Mouse (Mus musculus): Measurements from ENCODE around the gene Auh.

Gene Auh

DNA sequence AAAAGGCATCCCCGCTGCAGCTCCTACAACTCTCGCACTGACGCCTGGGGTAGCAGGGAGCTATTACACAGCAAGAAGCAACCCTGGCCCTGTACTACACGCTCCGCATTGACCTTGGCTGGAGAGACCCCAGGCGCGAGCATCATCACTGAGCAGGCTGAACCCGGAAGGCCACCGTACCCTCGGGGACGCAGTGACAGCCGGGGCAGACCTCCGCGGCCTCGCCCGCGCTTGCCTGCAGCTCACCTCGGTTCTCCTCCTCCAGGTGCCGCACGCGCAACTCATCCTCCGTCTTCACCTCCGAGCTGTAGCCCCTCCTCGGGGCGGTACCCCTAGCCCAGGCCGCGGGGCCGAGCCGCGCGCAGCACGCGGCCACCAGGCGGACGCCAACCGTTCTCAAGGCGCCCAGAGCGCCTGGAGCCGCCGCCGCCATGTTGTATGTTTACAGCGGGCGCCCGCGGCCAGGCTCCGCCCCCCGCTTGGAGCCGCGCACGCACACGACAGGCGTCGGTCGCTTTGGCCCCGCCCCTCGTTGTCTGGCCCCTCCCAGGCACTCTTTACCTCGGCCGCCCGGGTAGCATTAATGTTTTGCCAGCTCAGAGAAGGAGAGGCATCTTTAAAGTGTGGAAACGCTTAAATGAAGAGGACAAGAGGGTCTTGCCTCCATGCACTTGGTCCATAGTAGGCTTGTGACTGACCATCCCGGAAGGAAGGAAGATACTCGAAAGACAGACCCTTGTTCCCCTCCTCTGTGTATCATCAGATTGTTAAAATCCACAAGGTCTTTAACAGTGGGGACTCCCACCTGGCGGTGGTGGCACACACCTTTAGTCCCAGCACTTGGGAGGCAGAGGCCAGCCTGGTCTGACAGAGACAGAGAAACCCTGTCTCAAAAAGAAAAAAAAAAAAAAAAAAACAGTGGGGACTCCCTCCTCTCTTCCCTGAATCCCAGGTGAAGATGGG lies at the start of gene Auh:
Auh (minus strand) TSS at position 473 of the 963 bp plus-strand sequence.
- peak; percentile 63 to 71 for DNase-seq (ENCODE audit: low spot score in 2 of 2)

DNA sequence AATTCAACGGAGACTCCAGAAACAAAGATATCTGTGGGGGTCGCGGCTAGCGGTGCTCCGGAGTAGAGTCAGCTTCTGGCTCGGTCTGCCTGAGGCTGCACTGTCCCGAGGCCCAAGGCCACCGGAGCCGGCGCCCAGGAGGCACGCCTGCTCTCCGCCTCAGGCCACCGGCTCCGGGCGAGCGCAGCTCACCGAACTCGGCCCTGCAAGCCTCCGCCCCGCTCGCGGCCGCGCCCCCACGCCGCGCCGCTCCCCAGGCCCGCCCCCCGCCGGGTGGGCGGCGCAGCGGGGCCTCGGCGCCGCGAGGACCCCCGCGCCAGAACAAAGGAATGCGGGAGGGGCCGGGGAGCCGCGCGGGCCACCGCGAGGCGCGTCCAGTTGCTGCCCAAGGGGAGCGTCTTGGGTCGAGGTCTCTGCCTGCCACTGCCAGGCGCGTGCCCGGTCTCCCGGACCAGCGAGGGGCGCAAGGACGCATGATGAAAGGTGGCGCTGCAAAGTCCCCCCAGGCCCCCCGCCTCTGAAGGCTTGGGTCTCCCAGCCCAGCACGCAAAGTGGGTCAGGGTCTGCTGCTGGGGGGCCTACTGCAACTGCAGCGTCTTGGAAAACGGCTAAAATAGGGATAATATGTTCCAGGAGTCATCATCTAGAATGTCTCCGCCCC lies 49.0 kb upstream of the Auh start:
- DNase-seq (ENCODE audit: low spot score in 2 of 2) = no peak

DNA sequence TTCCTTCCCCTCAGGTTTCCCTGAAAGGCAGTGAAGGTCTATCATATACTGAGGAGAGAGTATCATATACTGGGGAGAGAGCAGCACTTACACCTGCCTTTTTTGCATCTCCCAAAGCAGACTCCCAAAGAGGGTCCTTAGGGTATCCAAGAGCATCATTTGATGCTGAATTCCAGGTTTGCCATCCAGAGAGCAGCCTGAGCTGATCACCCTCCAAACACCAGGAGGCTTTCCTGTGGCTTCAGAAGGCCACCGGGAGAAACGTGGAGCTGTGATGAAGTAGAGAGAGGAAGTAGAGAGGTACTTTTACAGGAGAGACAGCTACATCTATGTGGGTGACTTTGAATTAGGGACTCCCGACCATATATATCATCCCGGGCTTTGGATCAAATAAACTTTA lies 48.3 kb upstream of the Auh start:
- DNase-seq (ENCODE audit: low spot score in 2 of 2) = no peak

DNA sequence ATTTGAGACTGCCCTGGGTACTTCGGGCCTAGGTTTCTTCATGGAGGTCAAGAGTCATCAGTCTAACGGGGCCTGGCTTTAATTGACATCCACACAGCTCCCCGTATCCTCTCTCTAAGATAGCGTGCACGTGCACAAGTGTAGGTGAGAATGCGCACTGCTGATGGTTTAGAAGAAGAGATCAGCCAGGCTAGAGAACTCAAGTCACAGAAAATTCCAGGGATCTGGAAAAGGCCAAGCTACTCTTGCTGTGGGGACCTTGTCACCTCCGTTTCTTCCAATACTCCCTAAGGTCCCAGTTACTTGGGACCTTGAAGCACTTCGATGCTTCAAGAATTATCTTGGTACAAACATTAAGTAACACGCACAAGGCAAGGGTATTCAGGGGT lies 47.7 kb upstream of the Auh start:
- DNase-seq (ENCODE audit: low spot score in 2 of 2) = no peak

DNA sequence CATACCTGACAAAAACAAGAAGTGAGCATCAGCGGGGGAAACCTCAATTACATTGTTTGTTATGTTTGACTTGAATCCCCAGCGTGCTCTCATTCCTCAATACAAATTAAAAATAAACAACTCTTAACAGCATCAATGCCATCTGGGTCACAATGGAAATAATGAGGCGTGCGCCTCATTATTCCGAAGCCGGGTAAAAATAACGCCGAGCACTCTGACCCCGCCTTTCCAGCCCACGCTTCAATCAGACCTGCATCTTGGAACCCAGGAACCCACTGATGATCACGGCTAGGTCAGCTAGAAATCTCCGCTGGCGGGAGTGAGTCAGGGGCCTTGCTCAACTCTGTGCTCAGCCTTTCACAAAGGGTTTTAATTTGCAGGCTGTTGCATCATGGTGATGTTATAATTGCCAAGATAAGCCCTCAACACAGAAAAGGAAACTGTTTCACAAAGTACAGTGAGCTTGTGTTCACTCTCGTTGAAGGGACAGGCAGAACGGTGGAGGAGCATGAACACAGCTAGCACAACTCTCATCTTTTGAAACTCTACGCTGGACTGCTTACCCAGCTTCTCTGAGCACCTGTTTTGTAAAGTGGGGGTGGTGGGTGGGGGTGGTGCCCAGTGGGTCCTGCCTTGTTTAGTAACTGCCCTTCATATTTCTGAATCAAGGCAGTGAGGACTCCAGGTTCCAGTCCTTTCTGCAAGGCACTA lies 47.2 kb upstream of the Auh start:
- no peak for DNase-seq (ENCODE audit: low spot score in 2 of 2)

DNA sequence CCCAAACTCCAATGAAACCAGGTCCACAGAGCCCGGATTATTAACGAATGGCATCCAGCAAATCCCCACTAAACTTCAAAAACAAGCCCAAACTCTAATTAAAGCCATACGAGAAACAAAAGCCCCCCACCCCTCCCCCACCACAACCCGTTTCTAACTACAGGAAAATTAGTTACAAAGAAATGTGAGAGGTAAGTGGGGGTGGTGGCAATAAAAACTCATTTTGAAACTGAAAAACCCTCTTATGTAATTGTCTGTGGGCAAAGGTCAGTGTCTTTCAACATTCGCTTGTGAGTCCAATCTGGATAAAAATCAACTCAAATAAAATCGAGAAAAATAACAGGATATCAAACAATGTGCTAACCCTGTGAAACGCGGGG lies 46.6 kb upstream of the Auh start:
- DNase-seq (ENCODE audit: low spot score in 2 of 2) = no peak

DNA sequence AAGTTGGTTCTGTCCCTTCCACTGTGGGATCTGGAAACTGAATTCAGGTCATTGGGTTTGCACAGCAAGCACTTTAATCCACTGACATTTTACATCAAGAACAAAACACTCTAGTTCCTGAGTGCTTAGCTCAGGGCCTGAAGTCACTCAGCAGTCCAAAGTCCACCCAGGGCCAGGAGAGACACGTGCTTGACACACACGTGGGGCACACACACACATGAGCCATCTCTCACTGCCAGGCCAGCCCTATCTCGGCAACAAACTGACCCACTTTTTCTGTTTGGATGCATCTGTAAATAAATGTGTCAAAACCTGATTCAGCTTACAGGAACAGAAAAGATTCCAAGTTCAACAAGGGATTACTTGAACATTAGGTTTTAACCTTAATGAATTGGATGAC lies 45.2 kb upstream of the Auh start:
- no peak for DNase-seq (ENCODE audit: low spot score in 2 of 2)

DNA sequence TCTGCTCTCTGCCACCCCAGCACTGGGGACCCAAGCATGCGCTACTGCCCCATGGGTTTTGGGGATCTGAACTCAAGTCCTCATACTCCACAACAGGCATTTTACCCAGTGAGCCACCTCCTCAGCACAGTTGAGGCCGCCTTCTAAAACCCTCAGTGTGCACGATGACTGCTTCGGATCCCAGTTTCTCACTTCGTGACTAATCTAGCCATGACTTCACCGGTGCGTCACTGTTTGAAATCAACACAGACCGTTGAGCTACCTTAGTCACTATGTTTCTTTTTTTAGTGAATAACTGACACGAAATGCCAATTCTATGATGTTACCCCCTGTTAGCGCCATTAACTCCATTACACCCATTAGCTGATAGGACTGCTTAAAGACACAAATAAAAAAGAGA lies 43.9 kb upstream of the Auh start:
- DNase-seq (ENCODE audit: low spot score in 2 of 2) = no peak

DNA sequence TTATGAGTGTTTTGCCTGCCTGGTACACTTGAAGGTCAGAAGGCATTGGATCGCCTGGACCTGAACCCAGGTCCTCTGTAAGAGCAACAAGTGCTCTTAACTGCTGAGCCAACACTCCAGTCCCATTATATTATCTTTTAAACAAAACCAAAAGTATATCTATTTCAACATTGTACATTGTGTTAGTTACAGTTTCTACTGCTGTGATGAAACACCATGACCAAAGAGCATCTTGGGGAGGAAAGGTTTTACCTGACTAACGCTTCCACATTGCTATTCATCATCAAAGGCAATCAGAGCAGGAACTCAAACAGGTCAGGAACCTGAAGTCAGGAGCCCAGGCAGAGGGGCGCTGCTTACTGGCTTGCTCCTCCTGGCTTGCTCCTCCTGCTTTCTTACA lies 43.1 kb upstream of the Auh start:
- DNase-seq (ENCODE audit: low spot score in 2 of 2) = no peak

DNA sequence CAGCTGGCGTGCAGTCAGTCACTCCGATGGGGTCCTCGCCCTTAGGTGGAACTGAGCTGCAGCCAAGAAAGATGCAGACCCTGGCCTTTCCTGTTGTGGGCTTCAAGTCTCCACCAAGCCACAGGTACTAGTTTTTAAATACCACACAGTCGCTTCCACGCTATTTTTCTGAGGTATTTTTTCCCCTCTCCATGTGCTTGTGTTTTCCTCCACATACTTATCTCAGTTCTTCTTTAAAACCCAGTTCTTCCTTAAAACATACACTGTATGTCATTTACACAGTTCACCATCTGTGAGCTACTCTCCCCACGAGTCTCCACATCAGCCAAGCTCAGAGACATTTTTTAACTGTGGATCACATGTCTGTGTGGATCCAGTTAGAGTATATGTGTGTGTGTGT lies 41.4 kb upstream of the Auh start:
- DNase-seq (ENCODE audit: low spot score in 2 of 2) = no peak

DNA sequence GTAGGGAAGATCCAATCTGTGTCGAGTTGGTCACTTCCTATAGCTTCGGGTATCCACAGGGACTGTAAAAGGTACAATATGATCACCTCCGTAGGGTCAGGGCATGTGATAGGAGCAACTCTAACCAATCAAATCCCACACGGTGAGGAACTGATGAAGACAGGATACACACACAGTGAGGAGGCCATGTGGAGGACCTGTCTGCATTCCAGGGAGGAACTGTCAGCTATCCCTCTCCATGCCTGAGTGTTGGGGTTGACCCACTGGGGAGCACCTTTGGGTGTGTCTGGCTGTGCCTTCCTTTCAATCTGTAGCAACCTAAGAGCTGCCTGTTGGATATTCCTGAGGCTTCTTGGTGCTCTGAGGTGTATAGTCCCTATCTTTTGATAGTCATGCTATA lies 33.4 kb upstream of the Auh start:
- no peak for DNase-seq (ENCODE audit: low spot score in 2 of 2)

DNA sequence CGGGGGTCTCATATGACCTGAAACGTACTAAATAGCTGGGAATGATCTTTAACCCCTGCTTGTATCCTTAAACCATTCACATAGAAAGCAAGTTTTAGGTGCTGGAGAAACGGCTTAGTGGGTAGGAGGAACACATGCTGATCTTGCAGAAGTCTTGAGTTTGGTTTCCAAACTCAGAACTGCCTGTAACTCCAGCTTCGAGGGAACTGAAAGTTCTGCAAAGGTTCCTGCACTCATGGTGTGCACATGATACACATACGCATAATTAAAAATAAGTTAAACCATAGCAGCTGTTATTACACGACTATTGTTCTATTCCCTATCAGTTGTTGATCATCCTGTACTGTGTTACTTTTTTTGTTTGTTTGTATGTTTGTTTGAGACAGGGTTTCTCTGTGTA lies 32.9 kb upstream of the Auh start:
- DNase-seq (ENCODE audit: low spot score in 2 of 2) = no peak

DNA sequence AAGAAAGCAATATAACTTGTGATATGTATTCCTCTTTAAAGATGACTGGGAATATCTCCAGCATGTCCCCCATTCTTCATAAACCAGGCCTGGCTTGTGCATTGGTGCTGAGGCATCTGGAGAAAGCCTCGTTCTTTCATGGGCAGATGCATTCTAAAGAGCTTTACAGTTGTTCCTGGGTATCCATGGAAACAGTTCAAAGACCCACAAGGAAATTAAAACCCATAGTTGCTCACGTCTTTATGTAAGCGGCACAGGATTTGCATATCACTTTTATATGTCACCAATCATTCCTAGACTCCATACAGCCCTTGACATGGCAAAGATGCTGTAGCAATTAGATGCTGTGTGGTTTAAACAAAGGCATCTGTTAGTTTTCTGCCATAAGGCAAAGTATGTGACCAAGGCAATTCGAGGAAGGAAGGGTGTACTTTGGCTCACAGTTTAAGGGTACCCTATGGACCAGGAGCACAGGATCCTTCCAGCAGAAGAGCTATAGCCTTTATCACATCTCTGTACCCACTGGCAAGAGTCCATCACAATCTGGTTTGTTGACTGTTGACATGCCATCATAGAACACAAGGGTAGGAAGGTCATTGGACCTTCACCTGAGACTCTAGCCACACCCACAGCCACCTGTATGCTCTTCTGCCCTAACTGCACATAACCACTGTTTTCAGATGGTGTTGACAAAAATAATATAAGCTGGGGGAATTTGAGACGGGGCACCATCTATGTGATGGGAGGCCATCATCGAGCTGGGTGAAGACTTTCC lies 24.5 kb upstream of the Auh start:
- DNase-seq (ENCODE audit: low spot score in 2 of 2) = no peak

DNA sequence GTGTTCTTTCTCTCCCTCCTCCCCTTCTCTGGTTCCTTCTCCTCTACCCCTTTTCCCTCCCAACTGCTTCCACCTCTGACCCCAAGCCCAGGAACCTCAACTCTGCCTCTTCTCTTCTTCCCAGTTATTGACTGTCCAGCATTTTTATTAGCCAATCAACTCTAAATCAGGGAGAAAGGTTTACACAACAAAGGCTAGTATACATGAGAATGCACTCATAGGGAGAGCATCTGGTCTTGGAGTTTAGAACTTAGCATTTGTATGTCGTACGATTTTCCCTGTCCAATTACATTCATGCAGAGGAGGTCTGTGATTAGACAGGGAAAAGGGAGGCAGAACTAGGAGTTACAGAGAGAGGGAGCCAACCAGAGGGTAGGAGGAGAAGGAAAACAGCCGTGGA lies 19.7 kb upstream of the Auh start:
- no peak for DNase-seq (ENCODE audit: low spot score in 2 of 2)

DNA sequence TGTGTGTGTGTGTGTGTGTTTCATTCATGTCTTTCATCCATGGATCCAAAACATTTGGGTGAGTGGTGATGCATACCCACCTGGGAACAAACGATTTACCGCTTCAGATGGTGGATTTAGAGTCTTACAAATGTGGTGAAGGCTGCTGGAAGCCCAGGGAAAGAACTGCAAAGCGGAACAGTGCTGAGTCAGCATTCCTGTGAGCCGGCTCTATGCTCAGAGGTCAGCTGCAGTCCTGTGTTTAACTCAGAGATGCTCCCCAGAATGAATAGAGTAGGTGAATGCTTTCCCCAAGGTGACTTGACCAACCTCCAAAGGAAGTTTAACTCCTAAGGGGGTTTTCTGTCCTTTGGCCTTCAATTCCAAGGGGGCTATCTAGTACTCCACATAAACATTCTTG lies 18.1 kb upstream of the Auh start:
- DNase-seq (ENCODE audit: low spot score in 2 of 2) = no peak

DNA sequence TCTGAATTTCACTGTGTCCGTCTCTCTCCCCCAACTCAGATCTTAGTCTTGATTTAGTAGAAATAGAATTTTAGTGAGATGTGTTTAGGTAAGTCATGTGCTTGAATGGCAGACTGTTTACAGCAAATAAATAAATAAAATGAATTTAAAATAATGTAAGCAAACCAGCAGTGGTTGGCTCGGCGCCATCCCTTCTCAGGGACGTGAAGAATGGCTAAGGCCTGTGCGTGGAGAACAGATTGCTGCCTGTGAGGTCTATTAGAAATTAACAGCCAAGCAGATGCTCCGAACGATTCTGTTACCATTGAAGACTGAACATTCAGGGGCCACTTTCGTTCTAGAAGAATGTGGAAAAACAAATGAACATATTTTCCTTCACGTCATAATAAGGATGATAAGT lies 16.3 kb upstream of the Auh start:
- DNase-seq (ENCODE audit: low spot score in 2 of 2) = no peak

DNA sequence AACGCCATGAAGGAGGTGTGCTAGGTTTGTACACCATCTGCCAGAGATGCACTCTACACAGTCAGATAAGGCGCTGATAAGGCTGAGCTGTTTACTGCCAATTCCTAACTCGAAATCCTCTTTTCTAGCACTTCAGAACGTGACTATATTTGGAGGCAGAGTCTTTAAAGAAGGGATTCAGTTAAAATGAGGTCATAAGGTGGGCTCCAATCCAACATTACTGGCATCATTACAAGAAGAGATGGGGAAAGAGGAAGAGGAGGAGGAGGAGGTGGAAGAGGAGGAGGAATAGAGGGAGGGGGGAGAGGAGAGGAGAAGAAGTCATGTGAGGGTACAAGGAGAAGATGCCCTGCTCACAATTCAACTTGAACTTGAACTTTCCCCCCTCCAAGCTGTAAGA lies 14.6 kb upstream of the Auh start:
- no peak for DNase-seq (ENCODE audit: low spot score in 2 of 2)

DNA sequence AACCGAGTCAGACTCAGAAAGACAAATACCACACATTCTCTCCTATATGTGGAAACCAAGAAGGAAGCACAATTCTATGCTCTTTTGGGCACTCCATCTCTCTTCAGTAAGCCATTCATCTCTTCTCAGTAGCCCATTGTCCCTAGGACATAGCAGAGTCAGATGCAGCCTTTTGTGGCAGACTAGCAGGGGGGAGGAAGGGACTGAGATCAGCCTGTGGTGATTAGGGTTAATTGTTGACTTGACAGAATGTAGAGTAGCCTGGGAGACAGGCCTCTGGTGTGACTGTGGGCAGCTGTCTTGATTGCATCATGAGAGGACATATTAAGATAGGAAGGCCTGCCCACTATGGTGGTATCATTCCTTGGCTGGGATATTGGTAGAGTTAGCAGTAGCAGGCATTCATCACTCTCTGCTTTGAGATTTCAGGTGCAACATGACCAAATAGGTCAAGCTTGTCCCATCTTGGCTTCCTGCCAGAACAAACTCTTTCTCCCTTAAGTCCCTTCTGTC lies 13.5 kb upstream of the Auh start:
- no peak for DNase-seq (ENCODE audit: low spot score in 2 of 2)

DNA sequence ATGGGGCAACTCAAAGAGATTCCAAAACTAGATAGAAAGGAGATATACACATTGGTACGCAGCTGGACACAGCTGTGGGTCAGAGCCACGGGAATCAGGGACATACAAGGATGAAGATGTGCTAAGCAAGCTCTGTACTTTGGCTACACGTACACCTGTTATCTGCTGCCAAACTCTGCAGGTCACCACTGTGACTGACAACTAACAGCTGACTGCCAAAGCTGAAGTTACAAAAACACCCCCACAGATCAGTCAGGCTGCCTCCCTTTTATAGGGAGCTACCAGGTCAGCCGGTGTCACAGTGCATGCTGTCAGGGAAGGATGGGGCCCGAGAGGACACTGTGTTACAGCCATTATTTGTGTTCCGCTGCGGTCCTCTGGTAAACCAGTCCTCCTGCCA lies 11.5 kb upstream of the Auh start:
- no peak for DNase-seq (ENCODE audit: low spot score in 2 of 2)

DNA sequence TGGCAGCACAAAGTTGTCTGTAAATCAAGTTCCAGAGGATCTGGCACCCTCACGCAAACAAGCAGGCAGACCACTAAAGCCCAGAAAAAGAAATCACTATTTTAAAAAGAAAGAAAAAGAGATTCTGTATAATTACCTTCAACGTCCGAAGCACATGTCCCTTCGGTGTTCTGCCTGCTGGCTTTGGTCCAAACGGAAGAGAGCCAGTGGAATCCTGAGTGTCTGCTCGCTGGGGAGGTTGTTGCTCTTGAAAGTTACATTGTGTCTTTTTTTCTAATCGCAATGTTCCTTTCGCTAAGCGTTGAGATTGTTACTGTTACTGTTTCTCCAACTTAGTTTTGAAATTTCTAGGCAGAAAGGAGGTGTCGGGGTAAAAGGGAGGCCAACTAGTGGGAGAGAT lies 1.1 kb upstream of the Auh start:
- DNase-seq (ENCODE audit: low spot score in 2 of 2) = no peak

DNA sequence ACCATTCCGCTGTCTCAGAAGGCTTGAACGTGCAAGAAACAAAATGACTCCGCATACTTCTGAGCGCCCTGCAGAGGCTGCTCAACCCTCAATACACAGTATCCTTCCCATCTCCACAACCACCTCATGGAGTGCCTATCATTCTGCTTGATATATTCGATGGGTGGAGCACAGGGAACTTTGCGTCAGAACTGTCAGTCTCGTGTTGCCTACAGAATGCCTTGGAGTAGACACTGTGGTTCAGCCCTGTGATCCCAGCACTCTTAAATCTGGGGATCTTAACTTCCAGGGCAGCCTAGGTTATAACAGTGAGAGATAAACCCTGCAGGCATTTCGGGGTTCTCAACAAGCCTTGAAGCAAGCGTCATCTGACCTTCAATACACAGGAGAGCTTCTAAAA lies 1.1 kb downstream of the Auh start:
- DNase-seq (ENCODE audit: low spot score in 2 of 2) = no peak

DNA sequence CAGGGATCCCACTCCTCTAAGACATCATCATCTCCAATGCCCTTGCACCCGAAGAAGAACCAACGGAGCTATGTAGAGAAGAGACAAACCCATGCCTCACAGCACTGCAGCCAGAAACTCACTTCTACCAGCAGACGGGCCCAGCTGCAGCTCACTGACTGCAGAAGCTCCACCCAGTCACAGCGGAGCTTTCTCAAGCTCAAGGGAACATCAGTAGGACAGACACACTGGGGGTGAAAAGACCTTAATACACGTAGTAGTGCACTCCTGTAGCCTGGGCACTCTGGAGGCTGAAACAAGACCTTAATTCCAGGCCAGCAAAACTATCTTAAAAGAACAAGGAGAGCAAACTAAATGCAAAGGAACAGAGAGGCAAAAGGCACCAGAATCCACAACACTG lies 5.0 kb downstream of the Auh start:
- DNase-seq (ENCODE audit: low spot score in 2 of 2) = no peak

Measured in frontal cortex, postnatal 14 days (tissue).